Mouse (Mus musculus) heart, embryonic 16.5 days (tissue): ENCODE results near the gene Atg5. TPM values are rescaled to one million over a fixed set of nuclear protein-coding genes. Genes with fewer than 3 reads are reported as not detected.

Experiments used
- ATAC-seq: fragments of 200-750 bp; cut with Nextera tagmentation; replicated peaks from 2 replicates; pipeline ENCODE4 v1.8.0; 2017; ENCODE audit warnings: moderate number of reproducible peaks; ENCODE audit not compliant: insufficient read depth, low FRiP score; ENCODE audit errors: extremely low read depth
- H3K27ac ChIP-seq: fragments of 300-500 bp; sonication (generic); 2 replicates; pipeline ENCODE4 v1.5.1; 2014; ENCODE audit warnings: mild to moderate bottlenecking, low read length, control low read depth, moderate library complexity
- H3K27me3 ChIP-seq: fragments of 300-500 bp; sonication (generic); 2 replicates; pipeline ENCODE4 v1.6.1; 2014; ENCODE audit warnings: low read length, mixed read lengths; ENCODE audit not compliant: control insufficient read depth, insufficient read depth
- H3K36me3 ChIP-seq: fragments of 300-500 bp; sonication (generic); 2 replicates; pipeline ENCODE4 v1.6.1; 2014; ENCODE audit not compliant: control insufficient read depth, insufficient read depth
- H3K4me1 ChIP-seq: fragments of 300-500 bp; sonication (generic); 2 replicates; pipeline ENCODE4 v1.6.1; 2014; ENCODE audit warnings: low read length, mixed read lengths; ENCODE audit not compliant: control insufficient read depth, insufficient read depth
- H3K4me2 ChIP-seq: fragments of 300-500 bp; sonication (generic); 2 replicates; pipeline ENCODE4 v1.6.1; 2014; ENCODE audit warnings: low read depth, mild to moderate bottlenecking, control low read depth, low read length
- H3K4me3 ChIP-seq: fragments of 300-500 bp; sonication (generic); 2 replicates; pipeline ENCODE4 v1.5.1; 2014; ENCODE audit warnings: mild to moderate bottlenecking, control low read depth, low read length
- H3K9ac ChIP-seq: fragments of 300-500 bp; sonication (generic); 2 replicates; pipeline ENCODE4 v1.6.1; 2014; ENCODE audit warnings: low read length, control low read depth
- H3K9me3 ChIP-seq: fragments of 300-500 bp; sonication (generic); replicated peaks from 2 replicates; pipeline ENCODE4 v1.6.1; 2016; ENCODE audit warnings: low read length; ENCODE audit not compliant: control insufficient read depth
- WGBS: fragments of 180-500 bp; shearing (Covaris S2); extraction: QIAGEN DNeasy Blood & Tissue Kit; methylation state at CpG from one replicate; pipeline ENCODE4 v1.1.7; 2014; 5-methylcytosine and 5-hydroxymethylcytosine counted together
- polyA plus RNA-seq: library from polyadenylated mRNA; unstranded; fragments of >200 nt; fragmentation: Nextera tagmentation; extraction: Ambion mirVana; gene quantifications from 2 replicates; pipeline ENCODE4 v1.2.1, GENCODE M21; 2015

Gene Atg5
- polyA plus RNA-seq, 1 experiment from 2014 or later, result 33.3 TPM

DNA sequence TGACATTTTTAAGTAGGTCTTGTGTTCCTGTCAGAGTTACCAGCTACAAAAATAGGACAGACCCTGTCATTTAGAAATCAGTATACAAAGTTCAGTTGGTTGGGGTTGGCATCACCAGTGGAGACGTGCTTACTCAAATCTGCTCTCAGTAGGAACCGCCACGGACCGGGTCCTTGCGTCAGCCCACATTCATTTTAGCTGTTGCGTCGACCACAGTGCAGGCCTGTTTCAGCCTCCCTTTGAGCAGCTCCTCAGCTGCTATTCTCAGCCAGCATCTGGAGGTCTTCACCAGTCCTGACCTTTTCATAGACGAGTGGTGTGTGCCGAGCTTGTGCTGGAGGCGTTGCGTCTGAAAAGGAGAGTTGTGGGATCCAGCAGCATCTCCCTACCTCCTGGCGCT lies 98.9 kb downstream of the Atg5 start:
- H3K27me3 ChIP-seq, result no peaks in the 10 kb centered on the region
- no peaks in the 10 kb centered on the region for H3K4me1 ChIP-seq
- H3K9ac ChIP-seq, result no peak overlapping the region
- 75% methylated on average over 12 of the region's 12 CpGs for WGBS
- H3K4me3 ChIP-seq, result no peak overlapping the region
- ATAC-seq, result no peak
- no peaks in the 10 kb centered on the region for H3K9me3 ChIP-seq
- H3K27ac ChIP-seq, result no peak overlapping the region
- H3K4me2 ChIP-seq, result no peak overlapping the region
- H3K36me3 ChIP-seq, result no peaks in the 10 kb centered on the region

DNA sequence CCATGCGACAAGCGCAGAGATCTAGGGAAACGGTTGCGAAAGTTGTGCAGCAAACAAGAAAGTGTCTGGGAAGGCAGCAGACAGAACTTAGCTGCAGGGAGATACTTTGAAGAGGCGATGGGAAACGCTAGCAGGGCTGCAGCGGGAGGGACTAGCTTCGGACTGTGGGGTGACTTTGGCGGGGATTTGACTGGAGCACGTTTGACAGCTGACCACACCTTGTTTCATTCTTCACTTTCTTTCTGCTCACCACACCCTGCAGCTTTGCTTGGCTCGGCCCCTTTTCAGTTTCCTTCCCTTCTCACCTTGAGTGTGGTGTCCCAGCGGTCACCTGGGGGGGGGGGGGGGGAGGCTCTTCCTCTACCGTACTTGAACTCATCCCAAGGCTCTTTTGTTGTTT lies 100.4 kb downstream of the Atg5 start:
- Histone ChIP-seq H3K27me3 (no peaks in the 10 kb centered on the region), H3K4me2 (no peak overlapping the region), H3K9me3 (no peaks in the 10 kb centered on the region), H3K36me3 (no peaks in the 10 kb centered on the region), H3K9ac (no peak overlapping the region), H3K27ac (no peak overlapping the region), H3K4me3 (no peak overlapping the region), H3K4me1 (no peaks in the 10 kb centered on the region)
- WGBS, result 57% methylated on average over 12 of the region's 13 CpGs
- no peak for ATAC-seq

DNA sequence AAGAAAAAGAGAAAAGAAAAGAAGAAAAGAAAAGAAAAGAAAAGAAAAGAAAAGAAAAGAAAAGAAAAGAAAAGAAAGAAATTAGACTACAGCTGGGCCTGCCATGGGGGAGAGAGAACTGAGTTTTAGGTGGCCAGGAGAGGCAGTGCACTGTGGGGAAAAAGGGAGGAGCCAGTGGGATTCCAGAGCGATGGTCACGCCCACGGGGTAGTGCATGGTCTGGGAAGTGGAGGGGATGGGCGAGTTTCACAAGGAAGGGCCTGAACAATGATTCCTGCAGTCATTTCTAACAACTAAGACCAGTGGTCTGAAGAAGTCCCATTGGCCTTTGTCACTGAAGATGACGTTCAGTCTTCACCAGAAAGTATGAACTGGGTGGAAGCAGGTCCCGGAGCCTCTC lies 102.5 kb downstream of the Atg5 start:
- Histone ChIP-seq H3K36me3 (no peaks in the 10 kb centered on the region), H3K9me3 (no peaks in the 10 kb centered on the region), H3K4me2 (no peak overlapping the region), H3K9ac (no peak overlapping the region), H3K4me1 (no peaks in the 10 kb centered on the region), H3K4me3 (no peak overlapping the region), H3K27me3 (no peaks in the 10 kb centered on the region), H3K27ac (no peak overlapping the region)
- WGBS, result 74% methylated on average over 6 of the region's 6 CpGs
- ATAC-seq, result no peak

DNA sequence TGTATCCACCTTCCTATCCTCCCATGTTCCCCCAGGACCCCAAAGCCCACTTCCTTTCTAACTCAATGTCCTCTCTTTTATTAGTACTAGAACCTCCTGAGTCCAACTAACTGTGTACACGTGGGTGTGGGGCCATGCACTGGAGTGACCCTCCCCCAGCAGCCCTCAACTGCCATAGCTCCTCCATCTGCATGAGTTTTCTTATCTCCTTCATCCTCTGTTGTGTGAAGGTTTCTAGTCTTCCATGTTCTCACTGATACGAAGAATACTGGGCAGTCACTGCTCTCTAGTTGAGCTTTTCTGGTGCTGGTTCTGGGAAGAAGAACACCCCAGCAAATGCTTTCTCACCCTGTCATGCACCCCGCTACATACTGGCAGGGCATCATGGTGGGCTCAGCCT lies 104.1 kb downstream of the Atg5 start:
- WGBS, result 76% methylated on average over 3 of the region's 3 CpGs
- Histone ChIP-seq H3K9ac (no peak overlapping the region), H3K4me1 (no peaks in the 10 kb centered on the region), H3K9me3 (no peaks in the 10 kb centered on the region), H3K27ac (no peak overlapping the region), H3K4me2 (no peak overlapping the region), H3K27me3 (no peaks in the 10 kb centered on the region), H3K4me3 (no peak overlapping the region), H3K36me3 (no peaks in the 10 kb centered on the region)
- ATAC-seq, result no peak

DNA sequence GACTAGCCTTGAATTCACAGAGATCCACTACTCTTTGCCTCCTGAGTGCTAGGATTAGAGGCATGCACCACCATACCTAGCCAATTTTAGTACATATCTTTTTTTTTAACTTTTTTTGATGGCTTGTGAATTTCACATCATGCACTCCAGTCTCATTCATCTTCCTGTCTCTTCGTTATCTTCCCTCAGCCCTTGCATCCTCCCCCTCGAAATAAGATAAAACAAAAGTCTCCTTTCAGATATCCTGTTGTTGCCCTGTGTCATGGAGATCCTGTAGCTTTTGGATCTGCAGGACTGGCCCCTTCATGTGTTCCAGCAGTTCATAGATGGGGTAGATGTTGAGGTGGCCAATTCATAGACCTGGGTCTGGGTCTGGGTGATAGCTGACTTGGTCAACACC lies 106.5 kb downstream of the Atg5 start:
- no peak for ATAC-seq
- 57% methylated on average over 2 of the region's 2 CpGs for WGBS

DNA sequence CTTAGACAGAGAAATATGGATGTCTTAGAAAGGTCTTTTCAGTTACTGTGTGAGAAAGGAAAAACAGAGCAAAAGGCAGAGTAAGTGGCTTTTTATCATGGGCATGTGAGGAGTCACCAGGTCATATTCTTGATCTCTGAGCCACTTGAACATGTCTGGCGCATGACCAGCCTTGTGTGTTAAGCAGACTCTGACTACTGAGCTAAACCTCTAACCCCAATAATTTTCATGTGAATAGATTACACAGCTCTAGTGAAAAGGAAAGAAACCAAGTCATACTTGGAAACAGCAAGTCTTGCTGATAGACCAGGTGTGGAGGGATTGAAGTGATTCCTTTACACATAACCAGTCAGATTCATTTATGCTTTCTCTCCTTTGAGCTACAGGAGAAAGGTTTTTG lies 107.3 kb downstream of the Atg5 start:
- no peak overlapping the region for H3K27ac ChIP-seq
- no peaks in the 10 kb centered on the region for H3K9me3 ChIP-seq
- H3K36me3 ChIP-seq, result no peaks in the 10 kb centered on the region
- no peak overlapping the region for H3K4me2 ChIP-seq
- no peaks in the 10 kb centered on the region; the same call in 1 of the 2 replicates for H3K4me1 ChIP-seq
- 79% methylated on average over 1 of the region's 1 CpGs for WGBS
- no peak for ATAC-seq
- no peak overlapping the region for H3K4me3 ChIP-seq
- H3K9ac ChIP-seq, result no peak overlapping the region
- no peaks in the 10 kb centered on the region for H3K27me3 ChIP-seq

More for the DNA sequence above, 106.5 kb downstream of the Atg5 start:
- Histone ChIP-seq H3K36me3 (no peaks in the 10 kb centered on the region), H3K27me3 (no peaks in the 10 kb centered on the region), H3K4me1 (no peaks in the 10 kb centered on the region), H3K27ac (no peak overlapping the region), H3K4me3 (no peak overlapping the region), H3K4me2 (no peak overlapping the region), H3K9ac (no peak overlapping the region), H3K9me3 (no peaks in the 10 kb centered on the region)

DNA sequence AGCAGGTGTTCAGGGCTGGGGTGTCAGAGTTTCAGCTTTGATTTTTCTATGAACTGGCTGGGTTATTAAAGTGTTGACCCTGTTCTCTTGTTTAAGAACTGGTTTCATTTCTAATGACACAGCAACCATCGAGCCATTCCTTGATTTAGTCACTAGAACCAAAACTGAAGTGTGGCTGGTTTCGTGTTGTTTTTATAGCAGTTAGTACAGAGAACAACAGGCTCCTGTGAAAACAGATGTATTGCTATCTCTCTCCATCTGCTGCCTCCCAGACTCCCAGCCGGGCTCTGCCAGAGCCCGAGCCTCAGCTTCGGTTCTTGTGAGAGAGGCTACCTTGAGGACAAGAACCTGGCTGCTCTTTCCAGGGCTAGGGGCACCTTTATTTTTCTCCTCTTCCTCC lies 109.7 kb downstream of the Atg5 start:
- Histone ChIP-seq H3K27me3 (no peaks in the 10 kb centered on the region), H3K36me3 (no peaks in the 10 kb centered on the region), H3K9ac (no peak overlapping the region), H3K4me2 (no peak overlapping the region), H3K4me1 (no peaks in the 10 kb centered on the region; the same call in 1 of the 2 replicates), H3K27ac (no peak overlapping the region), H3K9me3 (no peaks in the 10 kb centered on the region), H3K4me3 (no peak overlapping the region)
- ATAC-seq, result no peak
- WGBS, result 40% methylated on average over 5 of the region's 5 CpGs

DNA sequence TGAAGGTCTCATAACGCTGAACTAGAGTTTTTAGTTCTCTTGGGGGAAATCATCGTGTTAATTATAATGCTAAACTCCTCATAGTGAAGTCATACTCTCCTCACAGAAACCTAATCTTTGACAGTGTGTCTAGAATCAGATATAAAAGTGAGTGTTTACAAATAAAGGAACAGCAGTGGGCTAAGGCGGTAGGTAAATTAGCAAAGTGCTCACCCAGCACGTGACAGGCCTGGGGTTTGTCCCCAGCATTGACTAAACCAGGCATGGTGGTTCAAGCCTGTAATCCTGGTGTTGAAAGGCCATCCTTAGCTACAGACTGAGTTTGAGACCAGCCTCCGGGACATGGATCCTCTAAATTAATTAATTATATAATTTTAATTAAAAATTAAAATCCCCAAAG lies 110.2 kb downstream of the Atg5 start:
- H3K4me2 ChIP-seq, result no peak overlapping the region
- 84% methylated on average over 5 of the region's 5 CpGs for WGBS
- no peak for ATAC-seq
- no peaks in the 10 kb centered on the region for H3K9me3 ChIP-seq
- H3K27ac ChIP-seq, result no peak overlapping the region
- H3K4me3 ChIP-seq, result no peak overlapping the region
- no peaks in the 10 kb centered on the region for H3K36me3 ChIP-seq
- H3K4me1 ChIP-seq, result no peaks in the 10 kb centered on the region; the same call in 1 of the 2 replicates
- H3K27me3 ChIP-seq, result no peaks in the 10 kb centered on the region
- no peak overlapping the region for H3K9ac ChIP-seq

DNA sequence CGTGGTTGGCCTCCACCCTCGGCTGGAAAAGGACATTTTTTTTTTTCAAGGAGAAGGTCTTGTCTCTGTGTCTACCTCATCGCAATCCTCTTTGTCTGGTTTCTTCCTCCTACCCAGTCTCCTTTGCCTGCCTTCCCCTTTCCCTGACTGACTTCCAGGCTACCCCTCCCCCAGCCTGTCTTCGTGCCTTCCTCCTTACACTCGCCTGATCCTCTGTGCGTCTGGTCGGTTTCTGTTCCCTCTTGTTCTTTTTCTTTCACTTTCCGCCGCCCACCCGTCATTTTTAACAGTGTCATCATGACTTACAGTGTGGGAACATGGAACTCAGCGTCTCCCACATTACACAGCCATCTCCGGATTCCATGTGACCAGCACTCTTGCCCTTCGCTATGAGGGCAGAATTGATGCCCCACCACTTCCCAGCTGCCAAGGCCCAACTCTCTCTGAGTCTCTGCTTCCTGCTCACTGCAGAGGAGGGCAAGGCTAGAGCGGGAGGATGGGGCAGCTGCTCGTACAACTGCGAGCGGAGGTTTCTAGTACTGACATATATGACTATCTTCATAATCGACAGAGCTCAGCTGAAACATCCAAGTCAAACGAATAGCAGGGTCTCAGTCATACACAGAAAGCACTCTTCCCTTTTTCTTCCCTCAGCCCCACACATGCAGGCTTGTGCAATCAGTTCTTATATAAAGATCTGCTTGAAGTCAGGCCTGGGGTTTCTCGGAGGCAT lies 112.5 kb downstream of the Atg5 start:
- ATAC-seq, result peak; percentile 56
- H3K9ac ChIP-seq, result peak overlapping the region; percentile 24; the same call in 1 of the 2 replicates
- WGBS, result 38% methylated on average over 20 of the region's 20 CpGs
- no peaks in the 10 kb centered on the region for H3K27me3 ChIP-seq
- no peaks in the 10 kb centered on the region for H3K9me3 ChIP-seq
- H3K36me3 ChIP-seq, result no peaks in the 10 kb centered on the region
- peak overlapping the region; percentile 32; the same call in 1 of the 2 replicates for H3K27ac ChIP-seq
- peak overlapping the region; percentile 48 for H3K4me2 ChIP-seq
- no peaks in the 10 kb centered on the region; the same call in 1 of the 2 replicates for H3K4me1 ChIP-seq
- peak overlapping the region; percentile 32 for H3K4me3 ChIP-seq
